Mouse (Mus musculus) fat pad, adult 2 months (tissue): Measurements from ENCODE around the gene Serhl.

Experiments used
- DNase-seq: peaks from one replicate; pipeline ENCODE4 v3.0.0-alpha.2; 2011; ENCODE audit warnings: low read depth, low spot score; ENCODE audit errors: extremely low read depth

Gene Serhl

DNA sequence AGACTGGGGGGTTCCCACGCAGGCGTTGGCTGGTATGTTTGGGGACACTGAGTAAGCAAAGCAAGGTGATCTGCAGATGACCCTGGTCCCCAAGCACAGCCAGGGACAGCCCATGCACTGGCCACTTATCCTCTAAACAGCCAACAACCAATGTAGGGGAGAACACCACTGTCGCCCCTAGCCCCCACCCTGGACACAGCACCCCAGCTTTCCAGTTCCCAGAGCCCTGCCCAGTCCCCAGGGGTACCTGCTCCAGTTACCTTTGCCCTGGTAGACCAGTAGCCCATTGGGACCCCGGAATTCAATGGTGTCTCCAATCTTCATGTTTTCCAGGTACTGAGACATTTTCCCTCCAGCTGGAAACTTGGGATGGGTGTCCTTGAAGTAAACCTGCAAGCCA, 71.3 kb downstream of the Serhl start:
- DNase-seq: no peak

DNA sequence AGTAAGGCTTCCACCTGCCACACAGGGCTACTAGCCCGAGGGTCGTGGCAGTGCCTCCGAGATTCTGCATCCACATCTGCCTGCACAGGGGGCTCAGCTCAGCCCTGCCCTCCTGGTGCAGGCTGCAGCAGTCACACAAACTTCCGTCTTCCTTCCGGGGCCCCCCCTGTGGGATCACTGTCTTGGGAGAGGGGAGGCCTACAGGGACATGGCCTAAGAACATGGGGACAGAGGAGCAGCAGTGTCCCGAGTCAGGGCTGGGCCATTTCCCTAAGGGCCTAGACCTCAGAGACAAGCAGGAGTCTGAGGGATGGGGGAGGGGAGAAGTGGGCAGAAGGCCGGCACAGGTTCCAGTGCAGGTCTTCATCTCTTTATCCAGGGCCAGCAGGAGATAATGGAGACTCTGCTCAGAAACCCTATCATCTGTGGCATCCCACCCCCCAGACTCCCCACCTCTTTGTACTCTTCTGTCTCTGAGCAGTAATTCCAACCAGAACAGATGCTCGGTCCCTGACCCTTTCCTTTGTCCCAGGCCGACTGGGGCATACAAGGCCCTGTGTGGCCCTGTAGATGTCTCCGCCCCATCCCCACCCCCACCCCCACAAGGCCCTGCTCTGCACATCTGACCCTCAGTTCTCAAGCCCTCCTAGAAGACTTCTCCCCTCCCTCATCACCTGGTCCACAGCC, 71.9 kb downstream of the Serhl start:
- no peak for DNase-seq

DNA sequence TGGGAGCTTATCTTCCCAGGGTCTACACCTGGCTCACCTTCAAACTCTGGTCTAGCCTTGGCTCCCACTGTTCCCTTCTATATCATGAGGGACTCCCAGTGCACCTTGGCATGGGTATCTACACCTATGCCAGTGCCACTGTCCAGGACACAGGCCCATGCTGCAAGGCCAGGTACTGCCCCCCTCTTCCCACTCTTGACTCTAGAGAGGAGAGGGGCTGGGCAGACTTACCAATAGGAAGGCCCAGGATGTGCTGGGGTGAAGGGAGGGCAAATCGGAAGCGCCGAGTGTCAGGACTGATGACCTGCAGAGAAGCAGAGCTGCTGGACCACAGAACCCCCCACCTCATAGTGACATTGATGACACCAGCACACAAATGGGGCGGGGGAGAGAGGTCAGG, 72.7 kb downstream of the Serhl start:
- no peak for DNase-seq

DNA sequence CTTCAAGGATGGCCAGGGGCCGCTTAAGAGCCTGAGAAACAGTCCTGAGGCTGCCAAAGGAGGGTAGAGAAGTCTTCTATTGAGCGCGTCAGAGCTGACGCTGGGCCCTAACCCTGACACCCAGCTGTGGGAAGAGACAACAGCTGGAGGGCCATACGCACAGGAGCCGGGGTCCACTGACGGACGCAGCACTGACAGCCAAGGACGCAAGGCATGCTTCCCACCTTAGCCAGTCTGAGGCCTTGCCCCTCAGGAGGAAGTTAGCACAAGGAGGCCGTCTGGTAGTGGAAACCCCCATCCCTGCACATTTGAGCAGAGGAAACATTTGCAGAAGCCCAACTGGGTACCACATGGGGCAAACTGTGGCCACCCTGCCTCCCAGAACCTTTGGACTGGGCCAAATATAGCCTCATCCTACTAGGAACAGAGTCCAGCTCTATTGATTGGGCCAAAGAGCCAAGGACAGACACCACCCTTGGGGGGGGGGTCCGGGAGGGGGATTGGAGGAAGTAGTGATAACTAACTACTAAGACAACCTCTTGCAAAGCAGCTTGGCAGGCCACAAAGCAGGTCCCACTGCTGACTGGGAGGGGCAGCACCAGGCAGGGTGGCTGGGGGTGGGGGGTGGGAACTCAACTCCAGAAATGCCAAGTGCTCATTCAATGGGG, 73.6 kb downstream of the Serhl start:
- no peak for DNase-seq

DNA sequence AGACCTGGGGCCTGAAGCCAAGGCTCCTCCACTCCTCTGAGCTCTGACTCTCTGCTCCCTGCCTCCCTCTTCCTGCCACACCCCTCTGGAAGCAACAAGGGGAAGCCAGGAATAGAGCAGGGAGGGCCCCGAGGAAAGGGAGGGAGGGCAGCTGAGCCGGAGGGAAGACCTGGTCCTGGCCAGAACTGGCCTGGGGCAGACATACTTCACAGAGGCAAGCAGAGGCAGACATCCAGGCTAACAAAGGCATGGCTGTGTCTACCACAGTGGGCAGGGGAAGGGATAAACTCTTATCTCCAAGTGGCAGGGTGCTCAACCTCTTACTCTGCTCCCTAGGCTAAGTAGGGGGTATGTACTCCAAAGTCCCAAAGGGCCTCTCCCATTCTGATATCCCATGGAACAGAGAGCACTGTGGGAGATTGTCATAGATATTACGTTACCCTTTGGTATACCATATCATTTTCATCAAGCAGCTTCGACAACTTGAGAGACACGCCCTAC, 75.7 kb downstream of the Serhl start:
- DNase-seq: no peak

DNA sequence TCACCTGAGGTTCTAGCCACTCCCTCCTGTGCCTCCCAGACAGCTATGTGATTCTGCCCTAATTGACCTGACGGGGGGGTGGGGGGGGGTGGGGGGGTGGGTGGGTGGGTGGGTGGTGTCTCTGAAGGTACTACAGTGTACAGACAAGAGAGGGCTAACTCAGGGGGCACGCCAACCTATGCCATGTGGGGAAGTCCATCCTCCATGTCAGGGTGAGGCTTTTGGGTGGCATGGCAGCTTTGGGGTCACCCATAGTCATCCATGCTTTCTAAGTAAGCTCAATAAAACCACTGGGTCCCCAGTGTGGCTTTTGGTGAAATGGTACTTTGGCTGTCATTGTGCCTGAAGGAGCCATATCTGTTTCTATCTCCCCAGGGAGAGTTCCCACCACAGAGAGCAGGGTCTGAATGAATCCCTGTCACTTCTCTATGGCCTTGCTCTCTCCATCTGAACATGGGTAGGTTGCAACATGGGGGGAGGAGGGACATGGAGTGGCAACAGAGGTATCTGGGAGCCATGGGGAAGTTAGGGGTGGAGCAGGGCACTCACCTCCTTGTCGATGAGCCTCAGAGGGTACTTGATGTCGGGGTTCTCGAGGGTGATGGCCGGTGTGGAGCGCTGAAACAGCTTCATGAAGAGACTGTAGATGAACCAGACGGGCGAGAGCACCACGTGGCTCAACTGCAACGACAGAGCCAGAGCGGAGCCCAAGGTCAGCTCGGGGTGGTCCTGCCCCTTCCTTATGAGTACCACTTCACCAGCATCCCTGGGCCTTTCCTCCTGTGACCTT, 76.4 kb downstream of the Serhl start:
- no peak for DNase-seq
